Mouse (Mus musculus): ENCODE measurements around the gene Itpr3.

DNA sequence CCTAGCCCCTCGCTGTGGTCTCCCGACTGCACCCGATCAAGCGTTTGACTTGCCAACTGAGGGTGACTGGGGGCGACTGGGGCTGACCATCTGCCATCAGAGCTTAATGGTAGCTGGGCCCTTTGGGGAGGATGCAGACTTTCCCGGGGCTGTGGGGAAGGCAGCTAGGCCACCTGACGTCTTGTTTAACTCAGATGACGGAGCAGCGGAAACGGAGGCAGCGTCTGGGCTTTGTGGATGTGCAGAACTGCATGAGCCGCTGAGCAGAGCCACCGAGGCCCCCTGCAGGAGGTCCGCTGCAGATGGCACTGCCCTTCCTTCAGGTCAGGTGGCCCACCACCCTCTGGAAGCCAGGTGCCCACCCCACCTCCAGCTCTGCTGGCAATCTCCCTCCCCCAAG lies 64.2 kb downstream of the Itpr3 start:
- no peak for TF ChIP-seq POLR2A (IDR thresholded peaks at IDR 0.05; ENCODE audit: control insufficient read depth, extremely low read depth, insufficient read depth, low read length, poor library complexity)
- TF ChIP-seq CTCF (IDR thresholded peaks at IDR 0.05; ENCODE audit: borderline replicate concordance, control insufficient read depth, extremely low read depth, insufficient read depth, low read length, poor library complexity): no peak
